Mouse (Mus musculus) splenic B cell, adult 2 months (primary cell): Measurements from ENCODE around the gene Slc35e3.
"Not testable (repeated sequence)": the region's sequence is repeated elsewhere in the genome, so short reads cannot be mapped to it uniquely, and the experiment has no call there.

Source experiments
- DNase-seq: peaks from one replicate; pipeline ENCODE4 v3.0.0-alpha.2; 2011; ENCODE audit warnings: low read depth, low spot score
- H3K27me3 ChIP-seq: 2 replicates; pipeline ENCODE4 v1.6.1; 2012; ENCODE audit warnings: mild to moderate bottlenecking, low read length, moderate library complexity, mixed read lengths; ENCODE audit not compliant: control insufficient read depth, poor library complexity, insufficient read depth, severe bottlenecking
- H3K36me3 ChIP-seq: 2 replicates; pipeline ENCODE4 v1.6.1; 2012; ENCODE audit warnings: mild to moderate bottlenecking, low read length, moderate library complexity, mixed read lengths; ENCODE audit not compliant: control insufficient read depth, poor library complexity, insufficient read depth, severe bottlenecking

Gene Slc35e3

DNA sequence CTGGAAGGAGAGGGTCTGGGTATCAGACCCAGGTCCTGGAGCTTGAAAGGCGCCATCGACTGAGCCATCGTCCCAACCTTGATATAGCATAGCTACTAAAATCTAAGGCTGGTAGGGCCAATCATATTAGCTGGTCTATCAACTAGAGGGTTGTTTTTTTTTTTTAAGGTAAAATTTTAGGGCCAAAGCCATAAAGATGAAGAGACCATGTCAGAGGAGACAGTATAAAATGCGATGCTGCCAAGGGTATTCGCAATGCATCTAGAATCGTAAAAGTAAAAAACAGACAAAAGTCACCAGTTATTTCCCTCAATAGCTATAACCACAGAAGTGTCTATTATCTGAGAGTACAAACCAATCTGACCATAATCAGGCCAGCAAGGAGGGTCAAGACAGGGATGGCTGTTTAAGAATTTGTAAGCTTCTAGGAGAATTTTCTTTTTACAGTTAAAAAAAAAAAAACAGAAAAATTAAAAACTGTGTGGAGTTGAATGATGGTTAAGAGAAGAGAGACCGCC, 6.2 kb upstream of the Slc35e3 start:
- no peak for DNase-seq
- Histone ChIP-seq H3K27me3 (no peaks in the 10 kb centered on the region), H3K36me3 (peaks cover 9% of the 10 kb centered on the region)

DNA sequence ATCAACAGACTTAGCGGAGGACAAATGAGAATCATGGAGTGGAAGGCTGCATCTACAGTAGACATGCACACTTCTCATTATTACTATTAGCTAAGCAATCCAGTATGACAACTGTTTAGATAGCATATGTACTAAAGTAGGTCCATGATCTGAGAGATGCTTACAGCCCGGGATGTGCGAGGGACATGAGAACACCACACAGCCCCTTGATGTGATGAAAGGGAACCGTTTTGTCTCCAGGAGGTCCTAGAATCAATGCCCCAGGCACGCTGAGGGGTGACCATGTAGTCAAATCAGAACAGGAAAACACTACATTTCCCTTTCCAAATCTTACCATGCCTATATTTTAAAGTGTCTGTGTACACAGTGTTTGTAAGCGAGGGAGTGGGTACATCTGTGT, 5.6 kb upstream of the Slc35e3 start:
- peaks cover 4% of the 10 kb centered on the region; the same call in 1 of the 2 replicates for H3K36me3 ChIP-seq
- no peaks in the 10 kb centered on the region for H3K27me3 ChIP-seq
- no peak for DNase-seq

DNA sequence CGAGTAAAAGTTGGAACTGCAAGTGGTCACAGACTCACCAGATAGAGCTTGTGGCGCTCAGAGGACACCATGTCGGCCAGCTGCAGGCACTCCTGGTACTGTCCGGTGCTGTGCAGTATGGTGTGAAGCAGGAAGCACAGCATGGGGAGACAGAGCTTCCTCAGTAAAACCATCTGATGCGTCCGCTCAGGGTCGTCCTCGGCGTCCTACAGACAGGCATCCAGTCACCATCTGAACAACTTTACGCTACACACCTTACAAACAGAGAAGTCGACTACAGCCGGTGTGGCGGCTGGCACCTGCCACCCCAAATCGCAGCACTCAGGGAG, 5.1 kb upstream of the Slc35e3 start:
- DNase-seq = no peak
- Histone ChIP-seq H3K27me3 (no peaks in the 10 kb centered on the region), H3K36me3 (0 out of 2 replicates have a peak, but pooled peaks cover 3% of the 10 kb centered on the region)

DNA sequence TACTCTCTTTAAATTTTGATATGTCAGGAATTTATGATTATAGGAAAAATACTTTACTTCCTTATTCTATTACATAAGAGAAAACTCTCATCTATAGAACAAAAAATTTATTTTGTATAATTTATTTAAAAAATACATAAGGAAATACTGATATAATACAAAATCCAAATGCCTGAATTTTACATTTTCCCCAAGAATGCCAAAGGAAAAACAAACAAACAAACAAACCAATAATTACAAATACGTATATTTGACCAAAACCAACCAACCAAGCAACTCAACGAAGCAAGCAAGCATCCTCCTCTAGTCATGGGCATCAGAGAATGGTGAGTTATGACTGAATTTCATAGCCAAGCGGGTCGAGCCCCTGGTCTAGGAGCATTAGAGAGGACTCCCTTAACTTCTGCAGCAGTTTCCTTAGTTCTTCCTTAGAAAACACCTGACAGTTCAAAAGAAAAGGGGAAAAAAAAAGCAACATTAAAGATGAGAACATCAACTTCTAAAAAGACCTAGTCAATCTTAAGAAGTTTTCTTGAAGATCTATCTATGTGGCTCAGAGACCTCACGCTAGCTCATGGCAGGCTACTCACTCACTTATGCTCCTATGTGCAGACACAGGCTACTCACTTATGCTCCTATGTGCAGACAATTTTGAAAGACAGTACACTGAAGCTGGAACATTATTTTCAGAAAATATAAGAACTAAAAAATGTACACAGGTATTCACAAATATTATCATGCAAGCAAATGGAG, 4.5 kb upstream of the Slc35e3 start:
- H3K27me3 ChIP-seq = no peaks in the 10 kb centered on the region

DNA sequence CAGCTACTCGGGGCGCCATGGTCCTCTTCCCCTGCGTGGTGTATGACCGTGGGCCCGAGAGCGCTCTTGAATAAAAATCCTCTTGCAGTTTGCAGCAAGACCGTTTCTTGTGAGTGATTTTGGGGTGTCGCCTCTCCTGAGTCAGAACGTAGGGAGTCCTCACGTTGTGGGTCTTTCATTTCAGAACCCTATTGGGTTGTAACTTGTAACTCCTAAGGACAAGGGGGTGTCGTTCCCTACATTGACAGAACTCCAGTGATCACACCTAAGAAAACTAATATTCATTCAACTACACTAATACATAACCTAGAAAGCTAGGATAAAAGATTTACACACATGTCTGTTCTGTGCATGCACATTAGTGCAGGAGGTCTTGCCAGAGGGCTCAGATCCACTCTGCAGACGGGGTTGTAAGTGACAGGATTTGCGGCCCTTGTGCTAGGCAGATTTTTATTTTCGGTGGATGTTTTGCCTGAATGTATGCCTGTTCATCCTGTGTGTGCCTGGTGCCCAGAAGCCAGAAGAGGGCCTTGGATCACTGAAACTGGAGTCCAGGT, 3.7 kb upstream of the Slc35e3 start:
- no peak for DNase-seq
- Histone ChIP-seq H3K36me3 (0 out of 2 replicates have a peak, but pooled peaks cover 3% of the 10 kb centered on the region), H3K27me3 (no peaks in the 10 kb centered on the region)

More for the DNA sequence above, 4.5 kb upstream of the Slc35e3 start:
- no peak for DNase-seq
- 0 out of 2 replicates have a peak, but pooled peaks cover 3% of the 10 kb centered on the region for H3K36me3 ChIP-seq

DNA sequence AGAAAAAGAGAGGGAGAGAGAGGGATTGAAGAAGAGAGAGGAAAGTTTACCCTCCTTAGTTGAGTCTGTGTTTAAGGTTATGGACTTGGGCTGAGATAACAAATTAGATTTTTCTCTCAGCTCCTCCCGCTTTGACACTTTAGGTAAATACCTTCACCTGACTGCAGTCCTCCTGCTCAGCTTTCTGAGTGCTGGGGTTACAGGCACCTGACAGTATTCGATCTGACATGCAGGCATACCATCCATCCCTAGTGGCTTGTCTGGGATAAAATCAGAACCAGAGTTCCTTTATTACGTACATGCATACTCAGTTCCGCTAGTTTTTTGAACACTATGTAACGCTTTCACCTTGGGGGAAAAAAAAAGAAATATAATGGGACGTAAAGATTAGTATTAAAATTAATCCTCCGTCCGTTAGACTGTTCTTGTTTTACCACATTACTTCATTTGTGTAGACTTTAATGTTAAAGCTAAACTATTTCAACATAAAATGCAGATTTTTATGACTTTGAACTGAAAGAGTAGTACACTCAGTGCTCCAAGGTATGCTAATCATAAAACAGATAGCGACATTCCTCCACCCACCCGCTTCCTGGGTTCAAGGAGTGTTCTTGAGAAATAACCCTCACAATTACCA, 3.0 kb upstream of the Slc35e3 start:
- DNase-seq = no peak

DNA sequence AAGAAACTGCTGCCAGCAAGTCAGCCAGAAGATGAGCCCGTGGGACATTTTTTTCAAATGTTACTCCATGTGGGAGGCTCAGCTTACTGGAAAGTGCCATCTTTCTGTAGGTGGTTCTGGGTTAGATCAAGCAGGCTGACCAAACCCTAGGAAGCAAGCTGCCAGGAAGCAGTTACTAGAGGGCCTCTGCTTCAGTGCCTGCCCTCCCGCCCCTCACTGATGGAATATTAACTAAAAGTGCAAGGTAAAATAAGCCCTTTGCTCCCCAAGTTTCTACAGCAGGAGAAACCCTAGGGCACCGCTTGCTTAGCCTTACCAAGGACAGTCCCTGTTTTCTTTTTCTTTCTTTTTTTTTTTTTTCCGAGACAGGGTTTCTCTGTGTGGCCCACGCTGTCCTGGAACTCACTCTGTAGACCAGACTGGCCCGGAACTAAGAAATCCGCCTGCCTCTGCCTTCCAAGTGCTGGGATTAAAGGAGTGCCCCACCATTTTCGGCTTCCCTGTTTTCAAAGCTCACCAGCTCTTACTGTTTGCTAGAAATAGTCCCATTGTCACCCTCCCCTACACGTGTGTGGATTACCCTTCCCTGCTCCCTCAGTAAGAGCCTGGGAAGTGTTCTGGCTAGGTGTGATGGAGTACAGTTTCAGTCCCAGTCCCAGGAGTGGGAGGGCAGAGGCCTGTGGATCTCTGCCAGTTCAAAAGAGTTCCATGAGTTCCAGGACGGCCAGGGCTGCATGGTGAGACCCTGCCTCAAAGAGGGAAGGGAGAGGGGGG, 2.3 kb upstream of the Slc35e3 start:
- no peaks in the 10 kb centered on the region for H3K27me3 ChIP-seq

More for the DNA sequence above, 3.0 kb upstream of the Slc35e3 start:
- H3K27me3 ChIP-seq = no peaks in the 10 kb centered on the region
- 0 out of 2 replicates have a peak, but pooled peaks cover 3% of the 10 kb centered on the region for H3K36me3 ChIP-seq

DNA sequence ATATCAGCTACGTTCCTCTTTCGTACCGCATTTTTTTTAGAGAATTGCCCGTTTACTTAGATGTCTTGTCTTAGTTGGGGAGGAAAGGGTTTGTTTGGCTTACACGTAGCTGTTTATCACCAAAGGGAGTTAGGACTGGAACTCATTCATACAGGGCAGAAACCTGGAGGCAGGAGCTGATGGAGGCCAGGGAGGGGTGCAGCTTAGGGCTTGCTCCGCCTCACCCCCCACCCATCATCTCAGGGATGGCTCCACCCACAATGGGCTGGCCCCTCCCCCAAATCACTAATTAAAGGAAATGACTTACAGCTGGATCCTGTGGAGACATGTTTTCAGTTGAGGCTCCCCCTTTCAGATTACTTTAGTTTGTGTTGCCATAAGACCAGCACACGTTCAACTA, 1.5 kb upstream of the Slc35e3 start:
- DNase-seq = peak; percentile 42
- Histone ChIP-seq H3K36me3 (0 out of 2 replicates have a peak, but pooled peaks cover 3% of the 10 kb centered on the region), H3K27me3 (no peaks in the 10 kb centered on the region)

More for the DNA sequence above, 2.3 kb upstream of the Slc35e3 start:
- 0 out of 2 replicates have a peak, but pooled peaks cover 3% of the 10 kb centered on the region for H3K36me3 ChIP-seq
- DNase-seq = no peak

DNA sequence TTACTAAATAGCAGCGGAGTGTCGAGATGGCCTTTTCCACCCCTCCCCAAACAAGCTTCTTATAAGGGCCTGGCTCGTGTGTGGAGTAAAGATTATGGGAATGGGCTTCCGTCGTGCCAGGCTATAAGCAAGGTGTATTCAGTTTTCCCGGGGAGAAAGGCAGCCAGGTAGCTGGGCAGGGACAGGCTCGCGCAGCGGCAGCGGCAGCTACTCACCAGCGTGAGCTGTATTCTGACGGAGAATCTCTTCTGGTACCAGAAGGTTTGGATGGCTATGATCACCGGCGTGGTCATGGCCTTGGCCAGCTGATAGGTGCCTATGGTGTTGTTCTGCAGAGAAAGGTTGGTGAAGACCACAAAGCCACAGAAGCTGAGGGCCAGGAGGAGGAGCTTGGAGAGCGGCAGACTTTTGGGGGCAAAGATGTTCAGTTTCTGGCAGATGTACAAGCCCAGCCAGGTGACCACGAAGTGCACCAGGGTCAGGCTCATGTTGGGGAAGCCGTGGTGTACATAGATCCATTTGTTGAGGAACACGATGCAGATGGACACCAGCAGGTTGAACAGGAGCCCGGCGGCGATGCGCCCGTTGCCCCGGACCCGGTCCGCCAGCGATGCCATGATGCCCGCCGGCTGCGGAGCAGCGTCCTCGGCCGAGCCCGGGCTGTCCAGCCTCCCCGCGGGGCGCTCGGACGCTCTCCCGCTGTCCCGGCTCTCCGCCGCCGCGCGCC, 432 bp downstream of the Slc35e3 start:
- not testable (repeated sequence) for H3K36me3 ChIP-seq, H3K27me3 ChIP-seq
- DNase-seq = peak; percentile 8

DNA sequence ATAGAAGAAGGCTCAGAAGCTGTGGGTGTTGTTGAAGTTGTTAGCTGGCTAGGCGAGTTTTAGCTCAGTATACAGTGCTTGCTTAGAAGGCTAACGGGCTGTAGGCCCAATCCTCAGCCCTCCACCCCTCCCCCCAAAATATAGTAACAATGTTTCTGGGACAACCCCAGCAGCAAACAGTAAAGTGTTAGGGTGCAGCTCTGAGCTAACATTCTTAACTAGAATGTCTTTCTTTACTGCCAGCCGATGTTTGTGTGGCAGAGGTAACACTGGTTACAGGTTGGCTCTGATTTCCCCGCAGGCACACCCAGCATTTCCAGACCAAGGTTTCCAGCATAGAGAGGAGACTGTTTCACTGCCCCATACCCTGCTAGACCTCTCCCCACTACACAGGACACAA, 2.2 kb downstream of the Slc35e3 start:
- no peaks in the 10 kb centered on the region; the same call in 1 of the 2 replicates for H3K36me3 ChIP-seq
- H3K27me3 ChIP-seq = no peaks in the 10 kb centered on the region
- no peak for DNase-seq

DNA sequence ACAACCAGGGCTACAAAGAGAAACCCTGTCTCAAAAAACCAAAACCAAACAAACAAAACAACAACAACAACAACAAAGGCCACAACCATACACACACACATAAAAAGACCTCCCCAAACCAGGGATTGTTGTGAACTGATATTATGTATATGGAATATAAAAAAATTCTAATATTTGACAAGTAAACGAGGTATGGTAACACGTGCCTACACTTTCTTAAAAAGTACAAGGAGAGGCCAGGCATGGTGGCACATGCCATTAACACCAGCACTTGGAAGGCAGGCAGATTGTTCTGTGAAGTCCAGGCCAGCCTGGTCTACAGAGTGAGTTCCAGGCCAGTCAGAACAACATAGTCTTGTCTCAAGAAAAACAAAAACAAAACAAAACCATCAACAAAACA, 3.0 kb downstream of the Slc35e3 start:
- H3K27me3 ChIP-seq = no peaks in the 10 kb centered on the region
- no peak for DNase-seq
- no peaks in the 10 kb centered on the region; the same call in none of the 2 replicates for H3K36me3 ChIP-seq

DNA sequence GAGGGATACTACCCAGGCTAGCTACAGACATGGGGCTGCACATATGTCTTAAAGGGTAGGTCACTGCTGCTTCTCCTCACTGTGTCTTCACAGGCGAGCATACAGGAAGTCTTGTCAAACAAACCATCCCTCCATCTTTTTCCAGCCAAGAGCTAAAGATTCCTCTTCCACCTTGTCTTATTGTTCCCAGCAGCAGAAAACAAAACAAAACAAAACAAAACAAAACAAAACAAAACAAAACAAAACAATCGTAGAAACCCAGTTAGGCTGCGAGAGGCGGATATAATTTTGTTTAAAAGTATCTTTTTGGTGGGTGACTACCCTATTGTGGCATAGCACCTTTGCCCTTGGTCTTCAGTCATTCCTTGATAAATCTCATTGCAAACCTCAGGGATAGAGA, 3.5 kb downstream of the Slc35e3 start:
- Histone ChIP-seq H3K36me3 (no peaks in the 10 kb centered on the region; the same call in none of the 2 replicates), H3K27me3 (no peaks in the 10 kb centered on the region)
- no peak for DNase-seq

DNA sequence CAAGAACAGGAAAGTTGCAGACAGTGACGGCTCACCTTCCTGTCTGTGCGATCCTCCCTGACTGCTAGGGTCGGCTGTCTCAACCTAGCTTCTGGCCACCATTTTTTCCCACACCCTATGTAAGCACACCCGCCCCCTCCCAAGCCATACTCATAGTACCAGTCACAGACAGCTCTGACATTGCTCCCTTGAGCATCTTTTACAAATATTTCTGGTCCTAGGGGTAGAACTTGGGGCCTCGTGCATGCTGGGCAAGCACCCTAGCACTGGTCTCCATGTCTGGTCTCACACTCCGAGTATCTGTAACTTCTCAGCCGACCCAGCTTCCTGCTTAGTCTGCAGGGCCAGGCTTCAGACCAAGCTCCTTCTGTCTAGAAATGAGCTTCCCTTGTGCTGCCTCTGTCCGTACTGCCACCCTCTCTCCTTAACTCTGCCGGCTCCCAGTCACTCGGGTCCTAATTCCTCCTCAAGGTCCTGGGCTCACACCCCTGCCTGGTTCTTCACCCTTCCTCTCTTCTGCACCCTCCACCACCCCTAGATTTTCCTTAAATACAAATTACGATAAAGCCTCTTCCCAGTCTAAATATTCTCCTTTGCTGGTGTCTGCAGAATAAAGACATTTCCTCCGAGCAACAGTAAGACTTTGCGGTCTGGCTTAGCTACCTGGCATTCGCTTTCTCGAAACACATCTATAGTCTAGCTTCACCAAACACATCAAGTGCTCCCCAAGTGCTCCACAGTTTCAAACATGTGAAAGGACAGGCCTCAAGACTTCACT, 4.3 kb downstream of the Slc35e3 start:
- no peaks in the 10 kb centered on the region; the same call in none of the 2 replicates for H3K36me3 ChIP-seq
- no peaks in the 10 kb centered on the region for H3K27me3 ChIP-seq
- DNase-seq = no peak
